Mouse (Mus musculus): ENCODE data around the gene Ccl21a. TPM values are rescaled to one million over a fixed set of nuclear protein-coding genes. Genes with fewer than 3 reads are reported as not detected.
"Not testable (repeated sequence)": the region's sequence is repeated elsewhere in the genome, so short reads cannot be mapped to it uniquely, and the experiment has no call there.

Ccl21a gene
- 11.9 and 25.4 TPM in 2 replicates for polyA plus RNA-seq (2015; fragmentation: Nextera tagmentation; extraction: Ambion mirVana)

- ATAC-seq (ENCODE audit: extremely low read depth, insufficient number of reproducible peaks, low FRiP score, low TSS enrichment); H3K4me3 ChIP-seq; H3K4me1 ChIP-seq; H3K9ac ChIP-seq; H3K9me3 ChIP-seq; H3K27me3 ChIP-seq (replicated peaks); H3K36me3 ChIP-seq; H3K27ac ChIP-seq (replicated peaks); H3K4me2 ChIP-seq: not testable (repeated sequence)
- no CpG with 5 or more reads among the region's 5 CpGs for WGBS
Measured at GRCm38 (mm10) chr4:42773893-42774292, at the start of gene Ccl21a. Gene Ccl21a, minus strand, starts transcription at chr4:42773993.

GRCm38 (mm10) chr4:42756477-42756876 is 17.3 kb downstream of the Ccl21a start, which contains the start of gene Ccl19:
Gene Ccl19, minus strand, starts transcription at chr4:42756577.
- H3K4me1 ChIP-seq; H3K36me3 ChIP-seq; H3K4me3 ChIP-seq; H3K4me2 ChIP-seq; H3K9ac ChIP-seq; H3K27me3 ChIP-seq (replicated peaks); H3K27ac ChIP-seq (replicated peaks); ATAC-seq (ENCODE audit: extremely low read depth, insufficient number of reproducible peaks, low FRiP score, low TSS enrichment); H3K9me3 ChIP-seq: not testable (repeated sequence)
- no CpG with 5 or more reads among the region's 6 CpGs for WGBS

GRCm38 (mm10) chr4:42735245-42735644 is 38.5 kb downstream of the Ccl21a start, which contains the start of gene 4930578G10Rik:
Gene 4930578G10Rik, plus strand, starts transcription at chr4:42735545.
- not testable (repeated sequence) for H3K9me3 ChIP-seq; H3K4me3 ChIP-seq; H3K36me3 ChIP-seq; H3K27me3 ChIP-seq (replicated peaks); H3K27ac ChIP-seq (replicated peaks); ATAC-seq (ENCODE audit: extremely low read depth, insufficient number of reproducible peaks, low FRiP score, low TSS enrichment); H3K4me2 ChIP-seq; H3K9ac ChIP-seq; H3K4me1 ChIP-seq
- WGBS: no CpG with 5 or more reads among the region's 13 CpGs

Other genes with a start within 250 kb of the Ccl21a start
- gene Fam205a2, start 245.8 kb downstream of the Ccl21a start, polyA plus RNA-seq (2015; fragmentation: Nextera tagmentation; extraction: Ambion mirVana): not detected in 2 replicates
- not detected in 2 replicates for gene Gm10591, start 161.8 kb downstream of the Ccl21a start, polyA plus RNA-seq (2015; fragmentation: Nextera tagmentation; extraction: Ambion mirVana)
- gene Gm2564, start 144.3 kb downstream of the Ccl21a start, polyA plus RNA-seq (2015; fragmentation: Nextera tagmentation; extraction: Ambion mirVana): not detected in 2 replicates
- not detected in 2 replicates for gene Ccl27b, start 118.7 kb downstream of the Ccl21a start, polyA plus RNA-seq (2015; fragmentation: Nextera tagmentation; extraction: Ambion mirVana)
- not detected in 2 replicates for gene Il11ra2, start 112.1 kb downstream of the Ccl21a start, polyA plus RNA-seq (2015; fragmentation: Nextera tagmentation; extraction: Ambion mirVana)
- gene 4930578G10Rik, start 38.4 kb downstream of the Ccl21a start, polyA plus RNA-seq (2015; fragmentation: Nextera tagmentation; extraction: Ambion mirVana): 0.25 TPM in 1 of 2 replicates, not detected in the other
- not detected in 2 replicates for gene Ccl19, start 17.4 kb downstream of the Ccl21a start, polyA plus RNA-seq (2015; fragmentation: Nextera tagmentation; extraction: Ambion mirVana)
- 0.05 TPM in 1 of 2 replicates, not detected in the other for gene Fam205a1, start 79.9 kb upstream of the Ccl21a start, polyA plus RNA-seq (2015; fragmentation: Nextera tagmentation; extraction: Ambion mirVana)
- 0.06 and 0.13 TPM in 2 replicates for gene Gm12394, start 82.8 kb upstream of the Ccl21a start, polyA plus RNA-seq (2015; fragmentation: Nextera tagmentation; extraction: Ambion mirVana)
- gene Fam205c, start 100.2 kb upstream of the Ccl21a start, polyA plus RNA-seq (2015; fragmentation: Nextera tagmentation; extraction: Ambion mirVana): 0.20 and 0.23 TPM in 2 replicates
- 3.7 and 4.0 TPM in 2 replicates for gene Phf24, start 142.7 kb upstream of the Ccl21a start, polyA plus RNA-seq (2015; fragmentation: Nextera tagmentation; extraction: Ambion mirVana)
- gene Dnajb5, start 175.8 kb upstream of the Ccl21a start, polyA plus RNA-seq (2015; fragmentation: Nextera tagmentation; extraction: Ambion mirVana): 12.2 and 14.3 TPM in 2 replicates
- 0.51 and 0.57 TPM in 2 replicates for gene 1700022I11Rik, start 195.6 kb upstream of the Ccl21a start, polyA plus RNA-seq (2015; fragmentation: Nextera tagmentation; extraction: Ambion mirVana)
- gene Vcp, start 226.5 kb upstream of the Ccl21a start, polyA plus RNA-seq (2015; fragmentation: Nextera tagmentation; extraction: Ambion mirVana): 459 and 479 TPM in 2 replicates
- 10.8 and 11.0 TPM in 2 replicates for gene Fancg, start 236.5 kb upstream of the Ccl21a start, polyA plus RNA-seq (2015; fragmentation: Nextera tagmentation; extraction: Ambion mirVana)